Mouse (Mus musculus): ENCODE results near the gene Nectin1.

The Nectin1 gene

GRCm38 (mm10) chr9:43743647-43744137 is at the start of gene Nectin1:
Gene Nectin1, plus strand, starts transcription at chr9:43743984.
- no peak for DNase-seq (ENCODE audit: low read depth, low spot score)

GRCm38 (mm10) chr9:43698080-43698712 is 45.6 kb upstream of the Nectin1 start:
- DNase-seq (ENCODE audit: low read depth, low spot score) = no peak

GRCm38 (mm10) chr9:43698841-43699240 is 44.9 kb upstream of the Nectin1 start:
- DNase-seq (ENCODE audit: low read depth, low spot score) = no peak

GRCm38 (mm10) chr9:43699417-43700225 is 44.2 kb upstream of the Nectin1 start:
- DNase-seq (ENCODE audit: low read depth, low spot score) = no peak

- no peak for DNase-seq (ENCODE audit: low read depth, low spot score)
Measured at GRCm38 (mm10) chr9:43700226-43700579, 43.6 kb upstream of the Nectin1 start.

GRCm38 (mm10) chr9:43701748-43702147 is 42.0 kb upstream of the Nectin1 start:
- no peak for DNase-seq (ENCODE audit: low read depth, low spot score)

GRCm38 (mm10) chr9:43707571-43707970 is 36.2 kb upstream of the Nectin1 start:
- DNase-seq (ENCODE audit: low read depth, low spot score) = no peak

- DNase-seq (ENCODE audit: low read depth, low spot score) = no peak
Measured at GRCm38 (mm10) chr9:43708715-43709114, 35.1 kb upstream of the Nectin1 start.

- no peak for DNase-seq (ENCODE audit: low read depth, low spot score)
Measured at GRCm38 (mm10) chr9:43713432-43713831, 30.4 kb upstream of the Nectin1 start.

GRCm38 (mm10) chr9:43719407-43719839 is 24.4 kb upstream of the Nectin1 start:
- no peak for DNase-seq (ENCODE audit: low read depth, low spot score)

GRCm38 (mm10) chr9:43720046-43720445 is 23.7 kb upstream of the Nectin1 start:
- DNase-seq (ENCODE audit: low read depth, low spot score) = no peak

- no peak for DNase-seq (ENCODE audit: low read depth, low spot score)
Measured at GRCm38 (mm10) chr9:43724093-43724492, 19.7 kb upstream of the Nectin1 start.

- DNase-seq (ENCODE audit: low read depth, low spot score) = no peak
Measured at GRCm38 (mm10) chr9:43729450-43730266, 14.1 kb upstream of the Nectin1 start.

- no peak for DNase-seq (ENCODE audit: low read depth, low spot score)
Measured at GRCm38 (mm10) chr9:43730284-43731027, 13.3 kb upstream of the Nectin1 start.

GRCm38 (mm10) chr9:43731880-43732279 is 11.9 kb upstream of the Nectin1 start:
- DNase-seq (ENCODE audit: low read depth, low spot score) = no peak

GRCm38 (mm10) chr9:43732671-43733070 is 11.1 kb upstream of the Nectin1 start:
- no peak for DNase-seq (ENCODE audit: low read depth, low spot score)

- no peak for DNase-seq (ENCODE audit: low read depth, low spot score)
Measured at GRCm38 (mm10) chr9:43734952-43735351, 8.8 kb upstream of the Nectin1 start.

- DNase-seq (ENCODE audit: low read depth, low spot score) = no peak
Measured at GRCm38 (mm10) chr9:43736046-43736730, 7.6 kb upstream of the Nectin1 start.

- no peak for DNase-seq (ENCODE audit: low read depth, low spot score)
Measured at GRCm38 (mm10) chr9:43737331-43737730, 6.5 kb upstream of the Nectin1 start.

GRCm38 (mm10) chr9:43737871-43738292 is 5.9 kb upstream of the Nectin1 start:
- no peak for DNase-seq (ENCODE audit: low read depth, low spot score)
